In the genomic region with DNA sequence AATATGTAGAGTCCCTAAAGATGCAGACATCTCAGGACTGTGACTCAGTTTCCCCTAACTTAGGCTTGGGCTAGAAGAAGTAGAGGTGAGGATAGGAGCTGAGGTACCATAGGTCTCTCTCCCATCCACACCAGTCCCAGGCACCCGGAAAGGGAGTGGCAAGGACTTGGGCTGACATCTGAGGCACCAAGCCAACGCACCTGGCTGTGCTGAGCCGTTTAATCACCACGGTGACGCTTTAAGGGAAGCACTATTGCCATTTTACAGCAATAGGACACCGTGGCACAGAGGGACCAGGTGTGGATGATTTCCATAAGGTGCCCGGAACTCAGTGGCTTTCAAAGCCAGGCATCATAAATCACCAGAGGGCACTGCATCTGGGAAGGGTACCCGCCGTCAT, we compare ENCODE assay signal across 33 mouse cellular contexts. TPM values are rescaled to one million over a fixed set of nuclear protein-coding genes. Genes with fewer than 3 reads are reported as not detected.
A peak's percentile ranks its signal among the peaks of the same experiment; 100 is the strongest.
DNase-seq lines count a peak whose midpoint lies in the region; ATAC-seq and TF ChIP-seq lines count a peak whose summit lies in the region.
"Had no signal": no experiment of that assay in that cellular context is flagged by ENCODE, and none has a peak within 500 bp of the region (broad histone marks: within the 10 kb centered on the region; RNA-seq: fewer than 3 reads in every experiment).

No protein-coding gene starts in this region.

- no peak for TF ChIP-seq POLR2A in heart, adult 2 months (IDR thresholded peaks at IDR 0.05; ENCODE audit: insufficient read depth, low read depth, low read length)

- H3K4me3 ChIP-seq in heart, embryonic 10.5 days, result no peak overlapping the region
- no peak overlapping the region for H3K4me3 ChIP-seq in heart, adult 2 months
- H3K4me3 ChIP-seq in kidney, embryonic 15.5 days (replicated peaks), result no peak overlapping the region
- no peak overlapping the region for H3K4me3 ChIP-seq in stomach, postnatal 0 days (ENCODE audit: low read depth, low read length)
- H3K4me3 ChIP-seq: embryonic facial prominence, embryonic 13.5 days; forebrain, embryonic 10.5 days; forebrain, embryonic 13.5 days; gastrocnemius, adult 2 months had no signal

- DNase-seq in heart, embryonic 10.5 days (ENCODE audit: low spot score), result no peak
- DNase-seq in heart, adult 2 months, result no peak
- DNase-seq in kidney, adult 8-10 months, result no peak
- DNase-seq in thymus, postnatal 0 days (ENCODE audit: low spot score), result peak; percentile 51
- no peak for DNase-seq in thymus, postnatal 10 days (ENCODE audit: low spot score in 2 of 2)
- peak; percentile 62 for DNase-seq in stomach, postnatal 0 days (ENCODE audit: low spot score)
- no peak for DNase-seq in lung, postnatal 10 days
- DNase-seq: adrenal gland, adult 2 months; adrenal gland, postnatal 14 days; cerebellum, adult 11 months; cerebellum, adult 2 months; cerebellum, adult 9-11 months; cerebellum, postnatal 25 days; gastrocnemius, adult 2 months; gastrocnemius, postnatal 14 days; heart, adult 18-20 months; heart, postnatal 36 days had no signal

- H3K9ac ChIP-seq in heart, adult 2 months (ENCODE audit: low read depth, low read length), result no peak overlapping the region
- no peak overlapping the region for H3K9ac ChIP-seq in kidney, embryonic 15.5 days
- no peak overlapping the region for H3K9ac ChIP-seq in stomach, postnatal 0 days (ENCODE audit: low read length)
- H3K9ac ChIP-seq: embryonic facial prominence, embryonic 13.5 days; forebrain, embryonic 13.5 days; hindbrain, embryonic 14.5 days had no signal

- H3K36me3 ChIP-seq in heart, embryonic 10.5 days, result no peaks in the 10 kb centered on the region
- H3K36me3 ChIP-seq in heart, adult 2 months (ENCODE audit: control insufficient read depth, insufficient read depth, low read length), result no peaks in the 10 kb centered on the region
- no peaks in the 10 kb centered on the region for H3K36me3 ChIP-seq in kidney, embryonic 15.5 days
- no peaks in the 10 kb centered on the region for H3K36me3 ChIP-seq in stomach, postnatal 0 days (ENCODE audit: control insufficient read depth, insufficient read depth, low read length)
- H3K36me3 ChIP-seq: embryonic facial prominence, embryonic 13.5 days; forebrain, embryonic 10.5 days had no signal

- H3K27ac ChIP-seq in heart, embryonic 10.5 days, result peak overlapping the region; percentile 32; the same call in 1 of the 2 replicates
- no peak overlapping the region for H3K27ac ChIP-seq in heart, adult 2 months
- H3K27ac ChIP-seq in kidney, embryonic 15.5 days, result peak overlapping the region; percentile 27; the same call in 1 of the 2 replicates
- H3K27ac ChIP-seq in stomach, postnatal 0 days (replicated peaks), result no peak overlapping the region
- H3K27ac ChIP-seq: embryonic facial prominence, embryonic 13.5 days; forebrain, embryonic 10.5 days; forebrain, embryonic 13.5 days; gastrocnemius, adult 2 months; hindbrain, embryonic 14.5 days had no signal

- 81% methylated on average over 9 of the region's 9 CpGs for WGBS in heart, embryonic 10.5 days
- WGBS in heart, adult 2 months, result 69% methylated on average over 9 of the region's 9 CpGs
- WGBS in kidney, embryonic 15.5 days, result 75% methylated on average over 9 of the region's 9 CpGs
- WGBS in stomach, postnatal 0 days, result 57% methylated on average over 9 of the region's 9 CpGs

- no peak for ATAC-seq in kidney, embryonic 15.5 days (replicated peaks; ENCODE audit: low FRiP score)
- 0 out of 2 replicates have a peak, but pooled peaks have one; percentile 14 for ATAC-seq in stomach, postnatal 0 days (ENCODE audit: low FRiP score, low TSS enrichment)
- ATAC-seq: CD4-positive, CD25-positive, alpha-beta regulatory T cell, adult 4 months; forebrain, embryonic 13.5 days; forebrain, embryonic 16.5 days had no signal

- TF ChIP-seq EP300 in heart, adult 2 months (IDR thresholded peaks at IDR 0.05; ENCODE audit: insufficient read depth, low read depth, low read length), result no peak
- TF ChIP-seq EP300 in stomach, postnatal 0 days (optimal IDR thresholded peaks at IDR 0.05), result no peak

- intact Hi-C loops in heart, adult 2 months (cut with DNase I), result loop anchor here (1.0 kb wide), 1 partner anchor 57 kb away; no protein-coding TSS in a partner anchor

- no peak for TF ChIP-seq CTCF in heart, adult 2 months (IDR thresholded peaks at IDR 0.05)
- no peak for TF ChIP-seq CTCF in stomach, postnatal 0 days (IDR thresholded peaks at IDR 0.05; ENCODE audit: low read depth)

- no peak overlapping the region for H3K4me2 ChIP-seq in kidney, embryonic 15.5 days
- no peak overlapping the region for H3K4me2 ChIP-seq in stomach, postnatal 0 days (replicated peaks; ENCODE audit: low read depth)
- H3K4me2 ChIP-seq: embryonic facial prominence, embryonic 13.5 days; forebrain, embryonic 13.5 days; heart, embryonic 11.5 days; hindbrain, embryonic 14.5 days had no signal

- no peaks in the 10 kb centered on the region for H3K27me3 ChIP-seq in heart, embryonic 10.5 days (ENCODE audit: insufficient read depth, poor library complexity, severe bottlenecking)
- H3K27me3 ChIP-seq in heart, adult 2 months (ENCODE audit: control insufficient read depth, insufficient read depth, low read length), result no peaks in the 10 kb centered on the region
- no peaks in the 10 kb centered on the region for H3K27me3 ChIP-seq in kidney, embryonic 15.5 days
- H3K27me3 ChIP-seq in stomach, postnatal 0 days (ENCODE audit: control insufficient read depth, insufficient read depth, low read length), result no peaks in the 10 kb centered on the region
- H3K27me3 ChIP-seq: embryonic facial prominence, embryonic 13.5 days; forebrain, embryonic 13.5 days had no signal

- peaks cover 61% of the 10 kb centered on the region for H3K4me1 ChIP-seq in heart, embryonic 10.5 days
- H3K4me1 ChIP-seq in heart, adult 2 months (ENCODE audit: control insufficient read depth, insufficient read depth, low read length), result peaks cover 8% of the 10 kb centered on the region
- H3K4me1 ChIP-seq in kidney, embryonic 15.5 days, result peaks cover 40% of the 10 kb centered on the region
- H3K4me1 ChIP-seq in stomach, postnatal 0 days (replicated peaks; ENCODE audit: control insufficient read depth, insufficient read depth), result peaks cover 1% of the 10 kb centered on the region; the same call in 1 of the 2 replicates
- H3K4me1 ChIP-seq: forebrain, embryonic 13.5 days had no signal

- H3K9me3 ChIP-seq in heart, embryonic 10.5 days, result no peaks in the 10 kb centered on the region
- H3K9me3 ChIP-seq in kidney, embryonic 15.5 days (replicated peaks), result no peaks in the 10 kb centered on the region
- no peaks in the 10 kb centered on the region for H3K9me3 ChIP-seq in stomach, postnatal 0 days (ENCODE audit: control insufficient read depth, low read length)
- H3K9me3 ChIP-seq: embryonic facial prominence, embryonic 13.5 days; forebrain, embryonic 10.5 days had no signal

- H3K79me2 ChIP-seq in heart, adult 2 months (replicated peaks; ENCODE audit: control insufficient read depth, insufficient read depth, low read length), result no peaks in the 10 kb centered on the region

RNA-seq across cellular contexts. Expression of a gene that starts 5.2 kb away (rescaled TPM):
- polyA plus RNA-seq in heart, embryonic 10.5 days (2016; fragmentation: Nextera tagmentation; extraction: Ambion mirVana), result not detected in 2 replicates
- total RNA-seq in heart, adult 2 months (2021), result not detected
- polyA plus RNA-seq in heart, adult 2 months (2012; rRNA removed), result 0.38 and 0.57 TPM in 2 replicates
- polyA plus RNA-seq in kidney, embryonic 15.5 days (2015; fragmentation: Nextera tagmentation; extraction: Ambion mirVana), result not detected in 2 replicates
- not detected in 2 replicates for polyA plus RNA-seq in thymus, postnatal 0 days (2015; fragmentation: Nextera tagmentation; extraction: Ambion mirVana)
- polyA plus RNA-seq in stomach, postnatal 0 days (2015; fragmentation: Nextera tagmentation; extraction: Ambion mirVana), result not detected in 2 replicates
- total RNA-seq: adrenal gland, adult 2 months; adrenal gland, postnatal 14 days; adrenal gland, postnatal 4 days; common myeloid progenitor, adult 5-6 weeks; gastrocnemius, adult 2 months; gastrocnemius, postnatal 14 days; heart, adult 18-20 months; heart, postnatal 36 days; MEL had no signal
- polyA plus RNA-seq: adrenal gland, adult 2 months; CD4-positive, CD25-positive, alpha-beta regulatory T cell, adult 4 months; cerebellum, adult 2 months; embryonic facial prominence, embryonic 13.5 days; forebrain, embryonic 10.5 days; forebrain, embryonic 13.5 days; forebrain, embryonic 16.5 days; frontal cortex, adult 2 months; heart, embryonic 11.5 days; heart, embryonic 14.5 days; heart, postnatal 0 days; hindbrain, embryonic 11.5 days; hindbrain, embryonic 14.5 days had no signal

RNA-seq across cellular contexts. Expression of a gene that starts 10.3 kb away (rescaled TPM):
- 52.0 and 58.9 TPM in 2 replicates for polyA plus RNA-seq in heart, embryonic 10.5 days (2016; fragmentation: Nextera tagmentation; extraction: Ambion mirVana)
- 100 to 1,000 TPM; 174 to 190 TPM for total RNA-seq in heart, adult 2 months (2021)
- 86.7 and 114 TPM in 2 replicates for polyA plus RNA-seq in heart, adult 2 months (2012; rRNA removed)
- 34.2 and 35.7 TPM in 2 replicates for polyA plus RNA-seq in kidney, embryonic 15.5 days (2015; fragmentation: Nextera tagmentation; extraction: Ambion mirVana)
- polyA plus RNA-seq in thymus, postnatal 0 days (2015; fragmentation: Nextera tagmentation; extraction: Ambion mirVana), result 4.0 and 4.1 TPM in 2 replicates
- polyA plus RNA-seq in stomach, postnatal 0 days (2015; fragmentation: Nextera tagmentation; extraction: Ambion mirVana), result 16.0 and 18.8 TPM in 2 replicates
- polyA plus RNA-seq: CD4-positive, CD25-positive, alpha-beta regulatory T cell, adult 4 months had no signal

RNA-seq across cellular contexts. Expression of a gene that starts 28.0 kb away (rescaled TPM):
- polyA plus RNA-seq in heart, embryonic 10.5 days (2016; fragmentation: Nextera tagmentation; extraction: Ambion mirVana), result not detected in 2 replicates
- not detected for total RNA-seq in heart, adult 2 months (2021)
- polyA plus RNA-seq in heart, adult 2 months (2012; rRNA removed), result 0.32 TPM in 1 of 2 replicates, not detected in the other
- polyA plus RNA-seq in kidney, embryonic 15.5 days (2015; fragmentation: Nextera tagmentation; extraction: Ambion mirVana), result not detected in 2 replicates
- 0.40 TPM in 1 of 2 replicates, not detected in the other for polyA plus RNA-seq in thymus, postnatal 0 days (2015; fragmentation: Nextera tagmentation; extraction: Ambion mirVana)
- polyA plus RNA-seq in stomach, postnatal 0 days (2015; fragmentation: Nextera tagmentation; extraction: Ambion mirVana), result 4.1 and 4.8 TPM in 2 replicates
- total RNA-seq: adrenal gland, adult 2 months; adrenal gland, postnatal 14 days; common myeloid progenitor, adult 5-6 weeks; gastrocnemius, adult 2 months; gastrocnemius, postnatal 14 days; heart, adult 18-20 months; heart, postnatal 36 days; MEL had no signal
- polyA plus RNA-seq: C2C12; CD4-positive, CD25-positive, alpha-beta regulatory T cell, adult 4 months; cerebellum, adult 2 months; embryonic facial prominence, embryonic 13.5 days; forebrain, embryonic 10.5 days; forebrain, embryonic 13.5 days; forebrain, embryonic 16.5 days; frontal cortex, adult 2 months; heart, embryonic 11.5 days; heart, embryonic 14.5 days; heart, postnatal 0 days; hindbrain, embryonic 11.5 days; hindbrain, embryonic 14.5 days had no signal

RNA-seq across cellular contexts. Expression of a gene that starts 48.7 kb away (rescaled TPM):
- not detected in 2 replicates for polyA plus RNA-seq in heart, embryonic 10.5 days (2016; fragmentation: Nextera tagmentation; extraction: Ambion mirVana)
- total RNA-seq in heart, adult 2 months (2021), result not detected
- polyA plus RNA-seq in heart, adult 2 months (2012; rRNA removed), result not detected in 2 replicates
- polyA plus RNA-seq in kidney, embryonic 15.5 days (2015; fragmentation: Nextera tagmentation; extraction: Ambion mirVana), result not detected in 2 replicates
- not detected in 2 replicates for polyA plus RNA-seq in thymus, postnatal 0 days (2015; fragmentation: Nextera tagmentation; extraction: Ambion mirVana)
- polyA plus RNA-seq in stomach, postnatal 0 days (2015; fragmentation: Nextera tagmentation; extraction: Ambion mirVana), result not detected in 2 replicates
- total RNA-seq: adrenal gland, adult 2 months; adrenal gland, postnatal 14 days; common myeloid progenitor, adult 5-6 weeks; gastrocnemius, adult 2 months; gastrocnemius, postnatal 14 days; heart, adult 18-20 months; heart, postnatal 36 days; MEL had no signal
- polyA plus RNA-seq: adrenal gland, adult 2 months; C2C12; CD4-positive, CD25-positive, alpha-beta regulatory T cell, adult 4 months; cerebellum, adult 2 months; embryonic facial prominence, embryonic 13.5 days; forebrain, embryonic 10.5 days; forebrain, embryonic 13.5 days; forebrain, embryonic 16.5 days; frontal cortex, adult 2 months; heart, embryonic 11.5 days; heart, embryonic 14.5 days; heart, postnatal 0 days; hindbrain, embryonic 11.5 days; hindbrain, embryonic 14.5 days had no signal

Comparison
In these comparisons a context has a peak if more than half of its experiments do, and no peak if none do; other contexts are left out.
1. DNase-seq: peak in thymus, postnatal 0 days (single experiment) and stomach, postnatal 0 days (single experiment); none in heart, embryonic 10.5 days (single experiment), heart, adult 2 months (0 of 2), kidney, adult 8-10 months (0 of 2), thymus, postnatal 10 days (0 of 2) and lung, postnatal 10 days (single experiment).
2. H3K27ac ChIP-seq: peak in heart, embryonic 10.5 days (single experiment) and kidney, embryonic 15.5 days (single experiment); none in heart, adult 2 months (single experiment) and stomach, postnatal 0 days (single experiment).